Mouse (Mus musculus) kidney, adult 11 months (tissue): ENCODE measurements around the gene Ssbp1.

Experiments used
- DNase-seq: peaks from one replicate; pipeline ENCODE4 v3.0.0; 2022

Gene Ssbp1

GRCm38 (mm10) chr6:40470916-40471719 lies at the start of gene Ssbp1:
Gene Ssbp1 (plus strand): TSS chr6:40471352.
- DNase-seq: peak; percentile 89

- DNase-seq: no peak
Observed at GRCm38 (mm10) chr6:40423013-40423412, 48.1 kb upstream of the Ssbp1 start.

- DNase-seq: peak; percentile 36
Observed at GRCm38 (mm10) chr6:40423774-40424173, 47.4 kb upstream of the Ssbp1 start.

GRCm38 (mm10) chr6:40427441-40427840 lies 43.7 kb upstream of the Ssbp1 start:
- no peak for DNase-seq

GRCm38 (mm10) chr6:40428696-40429095 lies 42.5 kb upstream of the Ssbp1 start:
- no peak for DNase-seq

GRCm38 (mm10) chr6:40429521-40429931 lies 41.6 kb upstream of the Ssbp1 start:
- no peak for DNase-seq

GRCm38 (mm10) chr6:40430251-40430650 lies 40.9 kb upstream of the Ssbp1 start:
- DNase-seq: no peak

GRCm38 (mm10) chr6:40430878-40431277 lies 40.3 kb upstream of the Ssbp1 start:
- no peak for DNase-seq

- no peak for DNase-seq
Observed at GRCm38 (mm10) chr6:40431356-40431755, 39.8 kb upstream of the Ssbp1 start.

GRCm38 (mm10) chr6:40431812-40432211 lies 39.3 kb upstream of the Ssbp1 start:
- DNase-seq: no peak

- DNase-seq: no peak
Observed at GRCm38 (mm10) chr6:40432346-40433275, 38.5 kb upstream of the Ssbp1 start.

GRCm38 (mm10) chr6:40434697-40435096 lies 36.5 kb upstream of the Ssbp1 start:
- DNase-seq: no peak

- peak; percentile 15 for DNase-seq
Observed at GRCm38 (mm10) chr6:40435151-40436046, 35.8 kb upstream of the Ssbp1 start.

GRCm38 (mm10) chr6:40436047-40436483 lies 35.1 kb upstream of the Ssbp1 start, which contains the start of gene E330009J07Rik:
Gene E330009J07Rik (minus strand): TSS chr6:40436135.
- peak; percentile 76 for DNase-seq

GRCm38 (mm10) chr6:40438936-40439335 lies 32.2 kb upstream of the Ssbp1 start, which contains the start of gene Wee2:
Gene Wee2 (plus strand): TSS chr6:40439088.
- no peak for DNase-seq

- DNase-seq: no peak
Observed at GRCm38 (mm10) chr6:40439731-40440130, 31.4 kb upstream of the Ssbp1 start.

GRCm38 (mm10) chr6:40441276-40441675 lies 29.9 kb upstream of the Ssbp1 start:
- DNase-seq: no peak

GRCm38 (mm10) chr6:40441755-40442154 lies 29.4 kb upstream of the Ssbp1 start:
- DNase-seq: no peak

GRCm38 (mm10) chr6:40443281-40443928 lies 27.7 kb upstream of the Ssbp1 start:
- no peak for DNase-seq

GRCm38 (mm10) chr6:40448626-40449025 lies 22.5 kb upstream of the Ssbp1 start:
- DNase-seq: no peak

GRCm38 (mm10) chr6:40454436-40455041 lies 16.6 kb upstream of the Ssbp1 start:
- DNase-seq: no peak
